Mouse (Mus musculus) bone marrow macrophage, adult 2 months (primary cell): ENCODE results near the gene Adgrg6.

ENCODE experiments used
- CTCF ChIP-seq: IDR thresholded peaks from 2 replicates; pipeline ENCODE4 v1.5.1; 2012; ENCODE audit warnings: low read depth, mild to moderate bottlenecking, low read length, moderate library complexity
- POLR2A ChIP-seq: IDR thresholded peaks from 2 replicates; pipeline ENCODE4 v1.6.1; 2012; ENCODE audit warnings: mild to moderate bottlenecking, low read depth, low read length, borderline replicate concordance

- no peak for TF ChIP-seq CTCF
- TF ChIP-seq POLR2A = no peak
Measured at GRCm38 (mm10) chr10:14517909-14518308, 27.6 kb downstream of the Adgrg6 start.
